Mouse (Mus musculus) hematopoietic stem cell, adult 5-6 weeks (primary cell): Measurements from ENCODE around the gene Prss21. TPM values are rescaled to one million over a fixed set of nuclear protein-coding genes. Genes with fewer than 3 reads are reported as not detected.
A peak's percentile ranks its signal among the peaks of the same experiment; 100 is the strongest.

Experiments
- ATAC-seq, 2 experiments: fragments of 125-278 bp in 1 of 2; replicated peaks in 1 of 2; 2 replicates each; pipeline ENCODE4 v1.8.0; 2016 to 2017; ENCODE audit warnings: inconsistent platforms in 2 of 2, mild to moderate bottlenecking in 2 of 2, moderate number of reproducible peaks in 2 of 2, low read depth in 1 of 2, moderate TSS enrichment in 1 of 2; ENCODE audit not compliant: low FRiP score in 2 of 2, poor library complexity in 2 of 2, severe bottlenecking in 2 of 2, insufficient read depth in 1 of 2, low TSS enrichment in 1 of 2
- total RNA-seq: library from RNA; stranded (forward); fragments of 172-1452, 232-1000 nt; gene quantifications from 2 replicates; pipeline ENCODE4 v1.2.3, GENCODE M21; 2017

Prss21 gene
- total RNA-seq, result not detected in 2 replicates

- no peak for ATAC-seq
Observed at GRCm38 (mm10) chr17:23867756-23868155, at the start of gene Prss21. TSS of gene Prss21 (plus strand) at chr17:23868056.

- no peak for ATAC-seq
Observed at GRCm38 (mm10) chr17:23818579-23818978, 49.3 kb upstream of the Prss21 start.

GRCm38 (mm10) chr17:23819235-23819634 lies 48.6 kb upstream of the Prss21 start:
- no peak for ATAC-seq

- no peak for ATAC-seq
Observed at GRCm38 (mm10) chr17:23820731-23821130, 47.1 kb upstream of the Prss21 start.

- no peak for ATAC-seq
Observed at GRCm38 (mm10) chr17:23822094-23822493, 45.8 kb upstream of the Prss21 start.

- no peak for ATAC-seq
Observed at GRCm38 (mm10) chr17:23823018-23823417, 44.8 kb upstream of the Prss21 start.

GRCm38 (mm10) chr17:23823614-23824013 lies 44.2 kb upstream of the Prss21 start:
- ATAC-seq, result no peak

- no peak for ATAC-seq
Observed at GRCm38 (mm10) chr17:23825591-23825990, 42.3 kb upstream of the Prss21 start.

GRCm38 (mm10) chr17:23828271-23829001 lies 39.4 kb upstream of the Prss21 start:
- peak in 1 of 2 experiments; percentile 9; a peak in 1 of 4 replicates for ATAC-seq

GRCm38 (mm10) chr17:23829064-23829619 lies 38.7 kb upstream of the Prss21 start, which contains the start of gene Elob:
TSS of gene Elob (minus strand) at chr17:23829136.
- peak; percentile 83 to 84 for ATAC-seq

GRCm38 (mm10) chr17:23831201-23831600 lies 36.7 kb upstream of the Prss21 start:
- ATAC-seq, result no peak

GRCm38 (mm10) chr17:23836006-23836575 lies 31.8 kb upstream of the Prss21 start, which contains the start of gene Prss33:
TSS of gene Prss33 (minus strand) at chr17:23836056.
- ATAC-seq, result no peak; a peak in 1 of 4 replicates

GRCm38 (mm10) chr17:23841145-23841544 lies 26.7 kb upstream of the Prss21 start:
- ATAC-seq, result peak; percentile 59 to 63

GRCm38 (mm10) chr17:23843141-23843811 lies 24.6 kb upstream of the Prss21 start:
- no peak for ATAC-seq

GRCm38 (mm10) chr17:23843812-23844273 lies 24.0 kb upstream of the Prss21 start, which contains the start of the genes Prss32 and Prss41:
TSS of gene Prss32 (plus strand) at chr17:23843855.
TSS of gene Prss41 (minus strand) at chr17:23844172.
- peak; percentile 49 to 67; a peak in 3 of 4 replicates for ATAC-seq

- no peak for ATAC-seq
Observed at GRCm38 (mm10) chr17:23850028-23850427, 17.8 kb upstream of the Prss21 start.

GRCm38 (mm10) chr17:23850853-23851749 lies 16.8 kb upstream of the Prss21 start:
- ATAC-seq, result peak in 1 of 2 experiments; percentile 62; a peak in 1 of 4 replicates
